ENCODE assay signal across 10 mouse cellular contexts in genomic region chr2:110274160-110274559, GRCm38 (mm10). TPM values are rescaled to one million over a fixed set of nuclear protein-coding genes. Genes with fewer than 3 reads are reported as not detected.
DNase-seq lines count a peak whose midpoint lies in the region; ATAC-seq lines count a peak whose summit lies in the region.
"Had no signal": no experiment of that assay in that cellular context is flagged by ENCODE, and none has a peak within 500 bp of the region (broad histone marks: within the 10 kb centered on the region; RNA-seq: fewer than 3 reads in every experiment).

No protein-coding gene starts in this region.

- no peaks in the 10 kb centered on the region for H3K36me3 ChIP-seq in heart, embryonic 14.5 days (ENCODE audit: control insufficient read depth, insufficient read depth, low read length)
- no peaks in the 10 kb centered on the region for H3K36me3 ChIP-seq in midbrain, embryonic 14.5 days (ENCODE audit: control insufficient read depth, insufficient read depth, low read length)
- H3K36me3 ChIP-seq: neural tube, embryonic 15.5 days had no signal

- H3K4me2 ChIP-seq in heart, embryonic 14.5 days (ENCODE audit: low read length) = no peak overlapping the region
- H3K4me2 ChIP-seq in midbrain, embryonic 14.5 days (ENCODE audit: low read length) = no peak overlapping the region
- H3K4me2 ChIP-seq: neural tube, embryonic 15.5 days had no signal

- H3K4me1 ChIP-seq in heart, embryonic 14.5 days (ENCODE audit: control insufficient read depth in 2 of 2, insufficient read depth in 2 of 2, low read length in 2 of 2) = no peaks in the 10 kb centered on the region
- no peaks in the 10 kb centered on the region for H3K4me1 ChIP-seq in midbrain, embryonic 14.5 days (ENCODE audit: control insufficient read depth, insufficient read depth, low read length)
- H3K4me1 ChIP-seq: neural tube, embryonic 15.5 days had no signal

- 45% methylated on average over 2 of the region's 2 CpGs for WGBS in heart, embryonic 14.5 days
- 97% methylated on average over 2 of the region's 2 CpGs for WGBS in midbrain, embryonic 14.5 days

- H3K27ac ChIP-seq in heart, embryonic 14.5 days (replicated peaks in 1 of 2; ENCODE audit: control insufficient read depth in 1 of 2, insufficient read depth in 1 of 2, low read depth in 2 of 2, low read length in 2 of 2) = no peak overlapping the region
- H3K27ac ChIP-seq in midbrain, embryonic 14.5 days (replicated peaks; ENCODE audit: low read depth, low read length) = no peak overlapping the region
- H3K27ac ChIP-seq: layer of hippocampus, adult 2 months; neural tube, embryonic 15.5 days had no signal

- H3K4me3 ChIP-seq in heart, embryonic 14.5 days (ENCODE audit: control insufficient read depth in 1 of 2, insufficient read depth in 1 of 2, low read depth in 1 of 2, low read length in 2 of 2) = no peak overlapping the region
- no peak overlapping the region for H3K4me3 ChIP-seq in midbrain, embryonic 14.5 days (replicated peaks; ENCODE audit: low read depth, low read length)
- H3K4me3 ChIP-seq: layer of hippocampus, adult 2 months; neural tube, embryonic 15.5 days had no signal

- no peaks in the 10 kb centered on the region for H3K27me3 ChIP-seq in heart, embryonic 14.5 days (ENCODE audit: control insufficient read depth, insufficient read depth, low read length)
- H3K27me3 ChIP-seq in midbrain, embryonic 14.5 days (ENCODE audit: control insufficient read depth, insufficient read depth, low read length) = no peaks in the 10 kb centered on the region
- H3K27me3 ChIP-seq: neural tube, embryonic 15.5 days had no signal

- H3K9ac ChIP-seq in heart, embryonic 14.5 days (ENCODE audit: low read length) = no peak overlapping the region
- H3K9ac ChIP-seq in midbrain, embryonic 14.5 days (replicated peaks; ENCODE audit: low read length) = no peak overlapping the region
- H3K9ac ChIP-seq: neural tube, embryonic 15.5 days had no signal

- 0 out of 2 replicates have a peak, but pooled peaks have one; percentile 31 for ATAC-seq in heart, embryonic 14.5 days (ENCODE audit: insufficient number of reproducible peaks, insufficient read depth, low FRiP score, low read depth)
- ATAC-seq in midbrain, embryonic 14.5 days (ENCODE audit: low FRiP score, low TSS enrichment) = no peak

- H3K9me3 ChIP-seq in heart, embryonic 14.5 days (ENCODE audit: control insufficient read depth, low read length) = no peaks in the 10 kb centered on the region
- no peaks in the 10 kb centered on the region for H3K9me3 ChIP-seq in midbrain, embryonic 14.5 days (ENCODE audit: control insufficient read depth, low read length)
- H3K9me3 ChIP-seq: neural tube, embryonic 15.5 days had no signal

- DNase-seq in cerebellum, postnatal 10 days = peak; percentile 19 to 37
- DNase-seq in cerebellum, postnatal 36 days = no peak
- DNase-seq in layer of hippocampus, adult 18-20 months (ENCODE audit: low spot score in 2 of 2) = peak; percentile 9 to 11
- DNase-seq in layer of hippocampus, postnatal 36 days = no peak
- DNase-seq in lung, postnatal 10 days = peak; percentile 72
- no peak for DNase-seq in frontal cortex, postnatal 36 days (ENCODE audit: low spot score in 2 of 2)
- DNase-seq in midbrain, embryonic 14.5 days = no peak

RNA-seq across cellular contexts. Expression of gene Bbox1, which starts 40.2 kb away (rescaled TPM):
- total RNA-seq in layer of hippocampus, adult 18-20 months (2021) = 1 to 10 TPM; 1.3 to 1.5 TPM
- under 1 TPM; 0.77 to 0.83 TPM for total RNA-seq in layer of hippocampus, postnatal 36 days (2021)
- 0.08 TPM in 2 replicates for polyA plus RNA-seq in heart, embryonic 14.5 days (2014; fragmentation: Nextera tagmentation; extraction: Ambion mirVana)
- 0.11 and 0.35 TPM in 2 replicates for polyA plus RNA-seq in midbrain, embryonic 14.5 days (2014; fragmentation: Nextera tagmentation; extraction: Ambion mirVana)

Comparison
In these comparisons a context has a peak if more than half of its experiments do, and no peak if none do; other contexts are left out.
1. DNase-seq: peak in cerebellum, postnatal 10 days (2 of 2), layer of hippocampus, adult 18-20 months (2 of 2) and lung, postnatal 10 days (single experiment); none in cerebellum, postnatal 36 days (0 of 2), layer of hippocampus, postnatal 36 days (0 of 2), frontal cortex, postnatal 36 days (0 of 2) and midbrain, embryonic 14.5 days (single experiment).